Mouse (Mus musculus): Measurements from ENCODE around the gene Pcgf6.

- TF ChIP-seq POLR2A (IDR thresholded peaks at IDR 0.05; ENCODE audit: insufficient read depth, low read depth, low read length) (no peak), CTCF (IDR thresholded peaks at IDR 0.05; ENCODE audit: insufficient read depth, low read depth, low read length) (no peak)
Measured at GRCm38 (mm10) chr19:47040720-47041473, 9.8 kb downstream of the Pcgf6 start.
